Mouse (Mus musculus) kidney, embryonic 14.5 days (tissue): ENCODE results near the gene Cd302. TPM values are rescaled to one million over a fixed set of nuclear protein-coding genes. Genes with fewer than 3 reads are reported as not detected.

Experiments
- ATAC-seq: fragments of 200-750 bp; cut with Nextera tagmentation; 2 replicates; pipeline ENCODE4 v1.8.0; 2017; ENCODE audit warnings: moderate number of reproducible peaks, mild to moderate bottlenecking, moderate TSS enrichment, moderate library complexity; ENCODE audit not compliant: low FRiP score, low TSS enrichment
- H3K27ac ChIP-seq: fragments of 300-500 bp; sonication (generic); 2 replicates; pipeline ENCODE4 v1.5.1; 2014; ENCODE audit warnings: low read depth, mild to moderate bottlenecking, low read length, moderate library complexity, mixed read lengths
- H3K27me3 ChIP-seq: fragments of 300-500 bp; sonication (generic); 2 replicates; pipeline ENCODE4 v1.6.1; 2014; ENCODE audit warnings: mild to moderate bottlenecking, low read length; ENCODE audit not compliant: control insufficient read depth, insufficient read depth
- H3K36me3 ChIP-seq: fragments of 300-500 bp; sonication (generic); 2 replicates; pipeline ENCODE4 v1.6.1; 2014; ENCODE audit warnings: low read length, mixed read lengths; ENCODE audit not compliant: control insufficient read depth, insufficient read depth
- H3K4me1 ChIP-seq: fragments of 300-500 bp; sonication (generic); 2 replicates; pipeline ENCODE4 v1.6.1; 2014; ENCODE audit warnings: low read length, mixed read lengths; ENCODE audit not compliant: control insufficient read depth, insufficient read depth
- H3K4me2 ChIP-seq: fragments of 300-500 bp; sonication (generic); replicated peaks from 2 replicates; pipeline ENCODE4 v1.6.1; 2014; ENCODE audit warnings: low read depth, mild to moderate bottlenecking, low read length
- H3K4me3 ChIP-seq: fragments of 300-500 bp; sonication (generic); 2 replicates; pipeline ENCODE4 v1.5.1; 2014; ENCODE audit warnings: mild to moderate bottlenecking, low read length
- H3K9ac ChIP-seq: fragments of 300-500 bp; sonication (generic); 2 replicates; pipeline ENCODE4 v1.6.1; 2014; ENCODE audit warnings: low read depth, mild to moderate bottlenecking, low read length, moderate library complexity
- H3K9me3 ChIP-seq: fragments of 300-500 bp; sonication (generic); 2 replicates; pipeline ENCODE4 v1.6.1; 2016; ENCODE audit warnings: low read length; ENCODE audit not compliant: control insufficient read depth
- WGBS: fragments of 180-500 bp; shearing (Covaris S2); extraction: QIAGEN DNeasy Blood & Tissue Kit; methylation state at CpG from one replicate; pipeline ENCODE4 v1.1.7; 2014; 5-methylcytosine and 5-hydroxymethylcytosine counted together
- polyA plus RNA-seq: library from polyadenylated mRNA; unstranded; fragments of >200 nt; fragmentation: Nextera tagmentation; extraction: Ambion mirVana; gene quantifications from 2 replicates; pipeline ENCODE4 v1.2.1, GENCODE M21; 2014

Cd302 gene
- polyA plus RNA-seq, 1 experiment from 2014 or later: 51.1 TPM

DNA sequence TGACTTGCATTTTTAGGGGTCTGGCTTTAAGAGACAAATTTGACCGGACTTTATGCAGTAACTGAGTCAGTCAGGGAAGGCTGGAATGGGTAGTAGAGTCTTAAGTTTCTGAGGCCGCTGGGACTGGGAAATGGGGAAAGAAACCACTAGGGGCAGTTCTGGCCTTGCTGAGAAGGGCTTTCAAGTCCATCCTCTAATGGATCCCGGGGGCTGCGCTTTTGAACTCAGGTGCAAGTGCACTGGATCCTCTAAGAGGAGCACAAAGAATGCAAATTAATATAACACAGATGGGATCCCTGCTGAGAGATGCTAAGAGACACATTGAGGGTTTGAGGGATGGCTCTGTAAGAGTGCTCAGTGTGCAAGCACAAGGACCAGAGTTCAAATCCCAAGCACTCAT is 7.1 kb upstream of the Cd302 start:
- Histone ChIP-seq H3K4me3 (no peak overlapping the region), H3K4me1 (no peaks in the 10 kb centered on the region), H3K27me3 (no peaks in the 10 kb centered on the region), H3K36me3 (no peaks in the 10 kb centered on the region), H3K9ac (no peak overlapping the region), H3K4me2 (no peak overlapping the region), H3K9me3 (no peaks in the 10 kb centered on the region), H3K27ac (no peak overlapping the region)
- ATAC-seq: no peak
- WGBS: 81% methylated on average over 4 of the region's 4 CpGs

DNA sequence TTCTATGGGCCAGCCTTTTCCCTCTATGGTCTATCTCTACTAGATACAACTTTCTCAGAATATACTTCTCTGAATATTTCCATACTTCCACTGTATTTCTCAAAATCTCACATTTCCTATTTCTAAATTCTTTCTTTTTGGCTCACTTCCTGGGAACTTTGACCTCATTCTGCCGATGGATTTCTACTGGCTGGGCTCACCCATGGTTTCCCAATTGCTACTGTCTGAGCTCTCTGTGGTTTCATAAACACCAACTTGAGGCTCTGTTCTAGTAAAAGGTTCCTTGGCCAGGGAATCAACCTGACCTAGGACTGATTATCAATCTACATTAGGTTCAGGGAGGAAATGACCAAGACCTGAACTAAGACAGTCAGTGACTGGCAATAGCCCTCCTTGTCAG is 5.2 kb upstream of the Cd302 start:
- Histone ChIP-seq H3K36me3 (no peaks in the 10 kb centered on the region), H3K27ac (no peak overlapping the region), H3K9ac (no peak overlapping the region), H3K4me1 (no peaks in the 10 kb centered on the region), H3K9me3 (no peaks in the 10 kb centered on the region), H3K27me3 (0 out of 2 replicates have a peak, but pooled peaks cover 3% of the 10 kb centered on the region), H3K4me3 (no peak overlapping the region), H3K4me2 (no peak overlapping the region)
- 74% methylated on average over 1 of the region's 1 CpGs for WGBS
- ATAC-seq: no peak

DNA sequence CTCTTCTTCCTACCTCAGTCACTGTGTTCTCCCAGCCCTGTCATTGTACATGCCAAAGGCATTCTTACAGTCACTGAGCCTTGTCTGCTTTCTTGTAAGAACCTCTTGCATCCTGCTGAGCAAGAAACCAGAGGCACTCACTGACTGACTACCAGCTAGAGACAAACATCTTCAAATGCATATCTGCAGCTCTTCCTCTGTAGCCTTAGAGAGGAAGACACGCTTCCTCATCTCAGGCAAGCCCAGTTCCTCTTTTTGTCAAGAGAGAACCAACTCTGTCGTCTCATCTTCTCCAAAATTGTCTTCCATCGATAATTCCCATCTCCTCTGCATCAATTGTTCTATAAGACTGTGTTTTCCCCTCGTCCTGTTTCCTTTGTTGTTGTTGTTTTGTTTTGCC is 4.3 kb upstream of the Cd302 start:
- no peak overlapping the region for H3K4me2 ChIP-seq
- WGBS: 73% methylated on average over 4 of the region's 4 CpGs

DNA sequence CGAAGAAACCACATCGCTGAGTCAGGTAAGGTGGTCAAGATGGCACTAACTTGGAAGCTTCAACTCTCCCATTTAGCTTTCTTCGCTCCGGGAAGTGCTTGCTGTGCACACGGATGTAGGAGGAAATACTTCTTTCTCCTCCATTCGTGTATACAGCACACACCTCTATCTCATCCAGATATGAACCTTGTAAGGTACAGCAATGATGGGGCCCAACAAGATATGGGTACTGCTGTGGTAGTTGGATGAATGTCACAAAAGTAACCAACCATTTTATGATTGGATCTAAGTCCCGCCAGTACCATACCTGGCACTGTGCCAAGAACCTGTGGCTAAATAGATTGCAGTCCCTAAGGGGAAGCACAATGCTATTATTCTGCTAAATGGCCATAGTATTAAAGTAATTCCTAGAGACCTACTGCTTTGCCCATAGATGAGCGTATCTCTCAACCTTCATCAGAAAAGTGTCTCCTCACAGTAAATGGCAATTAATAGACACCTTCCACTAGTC is 874 bp upstream of the Cd302 start:
- ATAC-seq: no peak
- H3K27ac ChIP-seq: no peak overlapping the region

More for the DNA sequence above, 4.3 kb upstream of the Cd302 start:
- no peak for ATAC-seq
- H3K9ac ChIP-seq: no peak overlapping the region
- no peak overlapping the region for H3K27ac ChIP-seq
- H3K4me3 ChIP-seq: no peak overlapping the region
- 0 out of 2 replicates have a peak, but pooled peaks cover 3% of the 10 kb centered on the region for H3K27me3 ChIP-seq
- H3K4me1 ChIP-seq: no peaks in the 10 kb centered on the region
- H3K36me3 ChIP-seq: no peaks in the 10 kb centered on the region
- H3K9me3 ChIP-seq: no peaks in the 10 kb centered on the region

DNA sequence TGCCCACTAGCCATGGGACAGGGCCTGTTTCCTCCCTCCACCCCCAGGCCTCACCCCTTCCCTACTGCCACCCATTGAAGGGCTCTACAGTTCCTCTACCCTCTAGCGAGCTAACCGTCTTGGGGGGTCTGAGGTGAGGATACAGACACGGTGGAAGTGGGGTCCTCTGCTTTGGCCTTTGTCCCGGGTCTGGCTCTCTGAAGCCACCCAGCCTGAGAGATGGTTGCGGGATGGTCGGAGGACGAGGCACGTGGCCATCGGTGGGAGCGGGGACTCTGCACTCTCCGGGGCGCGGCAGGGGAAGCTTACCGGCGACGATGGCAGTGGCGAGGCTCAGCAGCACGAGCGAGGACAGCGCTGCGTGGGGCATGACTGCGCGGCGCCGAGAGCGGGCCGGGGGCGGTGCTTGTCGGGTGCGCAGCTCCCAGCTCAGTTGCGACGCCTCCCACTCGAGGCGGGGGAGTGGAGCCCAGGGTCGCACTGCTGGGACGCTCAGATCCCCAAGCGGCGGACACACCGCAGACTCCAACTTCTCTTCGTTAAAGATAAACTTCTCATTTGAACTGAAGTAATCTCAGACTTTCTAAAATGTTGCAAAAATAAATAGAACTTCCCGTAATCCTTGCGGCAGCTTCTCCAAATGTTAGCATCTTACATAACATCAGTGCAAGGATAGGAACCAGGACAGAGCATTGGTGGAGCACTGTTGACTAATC is 379 bp downstream of the Cd302 start:
- H3K4me3 ChIP-seq: peak overlapping the region; percentile 52
- peak; percentile 92 for ATAC-seq
- 0 out of 2 replicates have a peak, but pooled peaks cover 3% of the 10 kb centered on the region for H3K27me3 ChIP-seq
- H3K4me2 ChIP-seq: peak overlapping the region; percentile 95
- H3K9ac ChIP-seq: peak overlapping the region; percentile 65
- H3K27ac ChIP-seq: 0 out of 2 replicates have a peak overlapping the region, but pooled peaks have one; percentile 19
- H3K36me3 ChIP-seq: no peaks in the 10 kb centered on the region
- 0 out of 2 replicates have a peak, but pooled peaks cover 3% of the 10 kb centered on the region for H3K4me1 ChIP-seq
- no peaks in the 10 kb centered on the region for H3K9me3 ChIP-seq
- WGBS: 1% methylated on average over 42 of the region's 42 CpGs

More for the DNA sequence above, 874 bp upstream of the Cd302 start:
- 0 out of 2 replicates have a peak, but pooled peaks cover 3% of the 10 kb centered on the region for H3K27me3 ChIP-seq
- 0 out of 2 replicates have a peak, but pooled peaks cover 3% of the 10 kb centered on the region for H3K4me1 ChIP-seq
- H3K9ac ChIP-seq: no peak overlapping the region
- no peak overlapping the region for H3K4me3 ChIP-seq
- H3K4me2 ChIP-seq: no peak overlapping the region
- H3K36me3 ChIP-seq: no peaks in the 10 kb centered on the region
- H3K9me3 ChIP-seq: no peaks in the 10 kb centered on the region
- 90% methylated on average over 8 of the region's 8 CpGs for WGBS

DNA sequence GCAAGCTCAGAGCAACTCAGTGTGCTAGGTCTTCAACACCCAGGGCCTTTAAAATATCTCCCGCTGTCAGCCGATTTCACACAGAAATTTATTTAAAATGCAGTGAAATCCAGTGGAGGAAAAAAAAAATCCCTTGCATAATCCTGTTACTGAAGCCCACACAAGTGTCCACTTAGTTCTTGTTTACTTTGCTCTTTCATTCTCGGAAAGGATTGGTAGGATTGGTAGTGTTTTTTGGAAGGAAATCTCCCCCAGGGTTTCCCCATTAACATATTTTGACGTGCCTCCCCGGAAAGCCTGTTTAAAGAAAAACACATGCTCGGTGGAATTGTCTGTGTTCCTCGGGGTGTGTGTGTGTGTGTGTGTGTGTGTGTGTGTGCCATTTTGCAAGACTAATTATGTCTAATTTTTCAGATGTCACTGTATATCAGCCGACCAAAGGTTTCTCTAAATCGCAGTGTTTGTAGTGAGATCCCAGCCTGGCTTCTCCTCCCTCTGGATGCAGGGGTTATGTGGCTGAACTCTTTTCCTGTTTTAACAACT is 1.0 kb downstream of the Cd302 start:
- 10% methylated on average over 9 of the region's 9 CpGs for WGBS
- no peaks in the 10 kb centered on the region for H3K9me3 ChIP-seq
- H3K9ac ChIP-seq: peak overlapping the region; percentile 65
- 0 out of 2 replicates have a peak, but pooled peaks cover 3% of the 10 kb centered on the region for H3K4me1 ChIP-seq
- H3K36me3 ChIP-seq: no peaks in the 10 kb centered on the region
- ATAC-seq: no peak
- 0 out of 2 replicates have a peak overlapping the region, but pooled peaks have one; percentile 19 for H3K27ac ChIP-seq
- peak overlapping the region; percentile 95 for H3K4me2 ChIP-seq
- peak overlapping the region; percentile 52 for H3K4me3 ChIP-seq
- H3K27me3 ChIP-seq: 0 out of 2 replicates have a peak, but pooled peaks cover 3% of the 10 kb centered on the region

DNA sequence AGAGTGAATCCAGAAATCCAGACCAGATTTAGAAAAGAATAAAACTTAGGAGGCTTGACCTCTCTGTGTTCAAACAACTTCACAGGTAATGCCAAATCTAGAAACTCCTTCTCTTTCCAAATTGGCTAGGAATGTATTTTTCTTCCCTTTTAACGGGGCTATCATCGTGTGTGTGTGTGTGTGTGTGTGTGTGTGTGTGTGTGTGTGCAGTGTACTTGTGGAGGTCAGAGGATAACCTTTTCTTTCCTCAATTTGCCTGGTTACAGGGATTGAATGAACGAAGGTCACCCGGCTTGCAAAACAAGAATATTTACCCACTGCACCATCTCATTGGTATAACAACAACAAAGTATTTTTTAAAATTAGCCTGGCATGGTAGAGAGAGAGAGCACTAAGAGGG is 1.7 kb downstream of the Cd302 start:
- WGBS: 70% methylated on average over 4 of the region's 4 CpGs
- Histone ChIP-seq H3K9me3 (no peaks in the 10 kb centered on the region), H3K4me3 (no peak overlapping the region)

DNA sequence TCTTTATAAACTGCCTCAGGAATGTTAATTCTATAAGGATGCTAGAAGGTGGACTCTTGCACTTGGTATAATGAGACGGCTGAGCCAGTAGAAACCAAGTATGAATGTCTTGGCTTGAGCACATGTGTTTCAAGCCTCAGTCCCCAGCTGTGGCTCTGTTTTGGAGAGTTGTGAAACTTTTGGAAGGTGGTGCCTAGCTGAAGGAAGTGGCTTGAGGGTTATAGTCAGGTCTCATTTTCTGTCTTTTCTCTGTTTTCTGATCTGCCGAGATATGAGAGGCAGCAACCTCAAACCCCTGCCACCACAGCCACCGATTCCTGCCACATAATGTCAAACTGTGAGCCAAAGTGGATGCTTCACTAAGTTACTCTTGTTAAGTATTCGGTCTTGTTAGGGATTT is 5.7 kb downstream of the Cd302 start:
- WGBS: 87% methylated on average over 4 of the region's 4 CpGs
- ATAC-seq: no peak
- Histone ChIP-seq H3K27ac (no peak overlapping the region), H3K9me3 (0 out of 2 replicates have a peak, but pooled peaks cover 2% of the 10 kb centered on the region), H3K4me3 (no peak overlapping the region), H3K4me1 (0 out of 2 replicates have a peak, but pooled peaks cover 3% of the 10 kb centered on the region), H3K36me3 (no peaks in the 10 kb centered on the region), H3K9ac (no peak overlapping the region), H3K27me3 (no peaks in the 10 kb centered on the region), H3K4me2 (no peak overlapping the region)

More for the DNA sequence above, 1.7 kb downstream of the Cd302 start:
- no peak overlapping the region for H3K9ac ChIP-seq
- H3K27ac ChIP-seq: no peak overlapping the region
- ATAC-seq: no peak
- 0 out of 2 replicates have a peak, but pooled peaks cover 3% of the 10 kb centered on the region for H3K27me3 ChIP-seq
- no peaks in the 10 kb centered on the region for H3K36me3 ChIP-seq
- H3K4me2 ChIP-seq: peak overlapping the region; percentile 95; the same call in 1 of the 2 replicates
- 0 out of 2 replicates have a peak, but pooled peaks cover 3% of the 10 kb centered on the region for H3K4me1 ChIP-seq
